Mouse (Mus musculus) left cerebral cortex, postnatal 25 days (tissue): ENCODE results near the gene Tsc22d4. TPM values are rescaled to one million over a fixed set of nuclear protein-coding genes. Genes with fewer than 3 reads are reported as not detected.
A peak's percentile ranks its signal among the peaks of the same experiment; 100 is the strongest.
"Not testable (repeated sequence)": the region's sequence is repeated elsewhere in the genome, so short reads cannot be mapped to it uniquely, and the experiment has no call there.

Source experiments
- DNase-seq, 2 experiments: peaks; one replicate each; pipeline ENCODE4 v3.0.0; 2022; ENCODE audit warnings: low spot score in 2 of 2, mixed read lengths in 1 of 2
- intact Hi-C: fragments of 180-260 bp; cut with DNase I; formaldehyde crosslinking; loops from one replicate; pipeline ENCODE4 v1.15.1; 2025
- total RNA-seq, 2 experiments: library from RNA; stranded (reverse); gene quantifications; 2 replicates each; pipeline ENCODE4 v1.2.3; 2021

The Tsc22d4 gene
- total RNA-seq: 100 to 1,000 TPM; 173 to 195 TPM

DNA sequence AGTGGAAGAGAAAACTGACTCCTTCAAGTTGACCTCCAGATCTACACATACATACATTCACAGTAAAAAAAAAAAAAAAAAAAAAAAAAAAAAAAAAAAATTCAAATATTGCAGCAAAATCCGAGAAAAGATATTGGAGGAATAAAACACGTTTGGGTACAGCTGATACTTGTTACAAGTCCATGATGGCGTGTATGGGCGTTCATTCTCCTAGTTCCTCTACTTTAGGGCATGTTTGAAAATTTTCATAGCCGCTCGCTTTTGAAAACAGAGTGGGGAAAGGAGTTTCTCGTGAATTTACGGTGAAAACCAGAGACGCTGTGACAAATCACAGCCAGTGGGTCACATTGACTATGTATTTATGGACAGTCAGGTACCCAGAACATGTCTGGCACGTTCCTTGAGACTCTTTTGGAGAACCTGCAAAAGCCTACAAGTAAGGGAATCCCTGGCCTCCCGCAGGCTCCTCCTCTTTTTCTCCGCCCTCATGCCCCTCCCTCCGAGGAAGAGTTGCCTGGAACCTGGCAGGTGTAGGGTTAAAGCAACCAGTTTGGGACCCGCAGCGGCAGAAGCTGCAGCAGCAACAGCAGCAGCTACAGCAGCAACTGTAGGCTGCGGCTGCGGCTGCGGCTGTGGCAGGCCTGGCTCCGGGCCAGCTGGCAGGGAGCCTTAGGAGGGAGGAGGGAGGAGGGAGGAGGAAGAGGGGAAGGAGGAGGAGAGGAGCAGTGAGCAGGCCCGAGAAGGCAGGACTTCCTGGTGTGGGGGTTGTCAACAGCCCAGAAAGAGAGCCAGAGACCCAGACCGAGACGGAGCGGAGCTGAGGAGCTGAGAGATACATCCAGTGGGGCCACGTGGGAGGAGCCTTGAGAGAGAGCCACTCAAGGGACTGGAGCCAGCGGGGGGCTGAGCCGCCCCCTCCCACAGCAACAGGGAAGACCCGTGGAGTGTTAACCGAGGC lies at the start of gene Tsc22d4:
TSS of gene Tsc22d4 (plus strand) at position 517 of the 958 bp plus-strand sequence.
- intact Hi-C loops: no loop called here
- DNase-seq: peak; percentile 87 to 93

DNA sequence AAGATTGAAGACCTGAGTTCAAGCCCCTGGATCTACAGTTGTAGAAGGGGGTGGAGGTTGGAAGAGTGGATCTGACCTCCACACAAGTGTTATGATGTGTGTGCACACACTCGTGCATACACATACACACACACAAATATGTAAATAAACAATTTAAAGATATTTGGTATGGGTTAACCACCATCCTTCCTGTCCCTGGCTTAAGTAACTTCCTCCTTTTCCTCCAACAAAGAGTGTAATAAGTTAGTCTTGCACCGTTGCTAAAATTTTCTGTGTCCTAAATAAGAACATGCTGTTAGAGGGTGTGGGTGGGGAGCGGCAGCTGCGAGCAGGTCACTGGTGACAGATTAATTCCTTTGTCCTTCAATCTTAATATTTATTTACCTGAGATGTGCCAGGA lies 49.6 kb upstream of the Tsc22d4 start:
- intact Hi-C loops: no loop called here
- no peak for DNase-seq

DNA sequence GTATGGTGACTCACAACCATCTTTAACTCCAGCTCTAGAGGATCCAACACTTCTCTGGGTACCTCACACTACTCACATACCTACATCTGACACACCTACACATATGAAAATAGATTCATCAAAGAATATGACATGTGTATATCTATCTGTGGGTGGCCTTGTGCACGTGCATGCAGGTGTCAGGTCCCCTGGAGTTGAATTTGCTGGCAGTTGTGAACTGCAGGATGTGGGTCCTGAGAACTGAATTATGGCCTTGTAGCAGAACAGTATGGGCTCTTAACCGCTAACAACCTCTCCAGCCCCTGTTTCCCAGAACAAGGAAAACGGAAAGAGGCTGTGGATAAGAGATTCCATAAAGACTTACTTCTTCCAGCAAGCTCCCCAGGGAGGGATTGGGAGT lies 46.5 kb upstream of the Tsc22d4 start:
- DNase-seq: no peak
- intact Hi-C loops: no loop called here

DNA sequence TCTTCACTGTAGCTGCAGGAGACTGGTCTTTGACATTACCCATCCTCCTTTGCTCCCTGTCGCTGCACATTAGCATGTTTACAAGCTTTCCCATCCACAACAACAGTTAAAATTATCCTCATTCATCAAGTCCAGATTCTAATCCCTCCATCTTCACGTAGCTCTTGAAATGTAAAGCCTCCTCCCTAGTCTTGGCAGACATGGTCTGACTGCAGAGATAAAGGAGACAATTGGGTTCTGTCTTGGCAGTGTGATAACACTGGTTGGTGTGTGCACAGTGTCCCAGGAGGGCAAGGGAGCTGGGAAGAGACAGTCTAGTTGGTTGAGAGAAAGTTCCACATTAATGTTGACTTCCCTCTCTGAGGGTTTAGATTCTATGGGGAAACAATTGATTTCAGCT lies 45.7 kb upstream of the Tsc22d4 start:
- intact Hi-C loops: no loop called here
- no peak for DNase-seq

DNA sequence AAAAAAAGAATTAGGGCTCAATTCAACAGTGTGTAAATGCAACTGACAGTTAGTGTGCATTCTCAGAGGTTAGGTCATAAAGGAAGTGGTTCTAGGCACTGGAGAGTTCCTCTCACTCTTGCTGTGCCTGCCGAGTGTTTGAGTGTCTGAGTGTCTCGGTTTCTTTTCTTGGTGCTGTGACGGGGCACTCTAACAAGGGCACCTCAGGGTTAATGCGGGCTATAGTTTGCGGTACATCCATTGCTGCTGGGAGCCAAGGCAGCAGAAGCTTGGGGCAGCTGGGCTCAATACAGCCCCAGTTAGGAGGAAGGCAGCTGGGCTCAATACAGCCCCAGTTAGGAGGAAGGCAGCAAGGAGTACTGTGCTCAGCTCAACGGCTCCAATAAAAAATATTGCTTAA lies 40.3 kb upstream of the Tsc22d4 start:
- DNase-seq: no peak

DNA sequence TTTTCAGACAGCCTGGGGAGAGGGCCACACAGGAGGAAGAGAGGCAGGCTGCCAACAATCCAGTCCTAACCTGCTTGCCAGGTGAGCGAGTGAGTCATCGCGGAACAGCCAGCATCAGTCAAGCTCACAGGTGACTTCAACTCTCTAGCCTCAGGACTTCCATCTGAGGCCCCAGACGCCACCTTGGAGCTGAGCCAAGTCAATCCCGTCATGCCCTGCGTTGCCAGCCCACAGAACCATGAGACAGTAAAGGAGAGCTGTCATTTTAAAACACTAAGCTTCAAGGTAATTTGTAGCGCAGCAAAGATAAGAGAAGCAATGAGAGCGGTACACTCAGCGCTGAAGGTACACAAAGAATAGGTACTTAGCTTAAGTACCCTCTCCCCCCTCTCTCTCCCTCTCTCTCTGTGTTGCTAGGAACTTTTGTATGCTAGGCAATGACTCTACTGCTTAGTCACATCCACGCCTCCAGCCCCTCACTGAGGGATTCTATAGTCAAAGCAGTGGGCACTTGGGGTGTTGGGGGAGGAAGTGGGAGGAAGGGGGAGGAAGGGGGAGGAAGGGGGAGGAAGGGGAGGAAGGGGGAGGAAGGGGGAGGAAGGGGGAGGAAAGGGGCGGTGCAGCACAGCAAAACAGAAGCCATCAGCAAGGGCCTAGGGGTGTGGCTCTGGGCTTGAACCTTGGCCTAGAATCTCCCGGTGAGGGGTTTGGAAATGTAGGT lies 38.5 kb upstream of the Tsc22d4 start:
- DNase-seq: no peak
- intact Hi-C loops: no loop called here

More for the DNA sequence above, 40.3 kb upstream of the Tsc22d4 start:
- intact Hi-C loops: no loop called here

DNA sequence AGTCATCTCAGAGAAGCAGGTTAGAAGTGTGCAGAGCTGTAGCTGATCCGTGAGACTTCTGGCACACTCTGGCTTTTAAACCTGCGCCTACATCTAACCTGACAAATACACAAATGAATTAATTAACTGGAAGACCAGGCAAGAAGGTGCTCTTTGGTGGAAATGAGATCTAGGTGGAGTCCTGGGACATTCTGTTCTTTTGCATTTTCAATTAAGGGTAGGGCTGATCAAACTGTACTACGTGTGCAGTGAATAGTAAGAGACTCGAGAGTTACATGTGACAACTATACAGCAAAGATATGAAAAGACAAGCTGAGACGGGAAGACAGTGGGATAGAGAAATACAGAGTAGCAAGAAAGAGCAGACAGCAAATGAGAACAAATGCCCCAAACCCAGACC lies 32.1 kb upstream of the Tsc22d4 start:
- DNase-seq: no peak
- intact Hi-C loops: no loop called here

DNA sequence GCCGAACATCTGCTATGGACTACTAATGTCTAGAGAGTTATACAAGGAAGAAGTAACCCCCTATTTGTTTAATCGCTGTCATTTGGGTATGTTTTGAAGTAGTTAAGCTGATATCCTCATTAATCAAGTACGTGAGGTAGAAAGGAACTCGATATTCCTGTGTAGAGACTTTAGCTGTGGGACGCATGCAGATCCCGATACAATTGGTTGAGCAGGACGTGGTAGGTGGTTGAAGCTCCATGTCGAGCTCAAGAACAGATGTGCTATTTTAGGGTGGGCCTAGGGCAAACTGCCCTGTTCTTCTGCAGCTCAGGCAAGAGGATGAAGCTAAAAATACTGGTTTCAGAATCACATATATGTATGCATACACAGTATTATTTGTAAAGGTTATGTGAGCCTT lies 29.8 kb upstream of the Tsc22d4 start:
- intact Hi-C loops: no loop called here
- no peak for DNase-seq

DNA sequence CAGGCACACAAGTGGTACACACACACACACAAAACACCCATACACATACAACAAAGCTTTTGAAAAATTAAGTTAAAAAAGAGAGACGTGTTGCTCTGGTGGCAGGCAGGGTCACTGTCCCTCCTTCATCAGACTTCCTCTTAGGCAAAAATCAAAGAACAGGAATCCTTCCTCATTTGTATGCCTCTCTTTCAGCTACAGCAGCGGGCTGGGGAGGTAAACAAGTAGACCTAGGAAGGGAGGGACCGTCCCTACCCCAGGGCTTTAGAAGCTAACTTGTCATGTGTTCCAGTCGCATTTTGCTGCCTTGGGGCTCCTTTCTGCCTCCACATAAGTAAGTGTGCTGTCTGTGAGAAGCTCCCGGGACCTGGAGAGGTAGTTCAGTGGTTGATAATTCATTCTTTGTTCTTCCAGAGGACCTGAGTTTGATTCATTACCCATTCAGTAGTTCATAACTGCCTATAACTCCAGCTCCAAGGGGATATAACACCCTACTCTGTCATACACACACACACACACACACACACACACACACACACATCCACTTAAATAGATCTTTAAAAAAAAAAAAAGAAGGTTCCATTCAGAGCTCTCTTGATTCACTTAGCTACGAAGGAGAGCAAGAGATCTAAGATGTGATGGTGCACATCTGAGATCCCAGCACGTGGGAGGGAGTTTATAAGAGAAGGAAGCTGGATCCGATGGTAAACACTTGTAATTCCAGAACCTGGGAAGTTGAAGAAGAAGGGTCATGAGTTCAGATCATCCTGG lies 27.3 kb upstream of the Tsc22d4 start:
- intact Hi-C loops: no loop called here
- DNase-seq: no peak

DNA sequence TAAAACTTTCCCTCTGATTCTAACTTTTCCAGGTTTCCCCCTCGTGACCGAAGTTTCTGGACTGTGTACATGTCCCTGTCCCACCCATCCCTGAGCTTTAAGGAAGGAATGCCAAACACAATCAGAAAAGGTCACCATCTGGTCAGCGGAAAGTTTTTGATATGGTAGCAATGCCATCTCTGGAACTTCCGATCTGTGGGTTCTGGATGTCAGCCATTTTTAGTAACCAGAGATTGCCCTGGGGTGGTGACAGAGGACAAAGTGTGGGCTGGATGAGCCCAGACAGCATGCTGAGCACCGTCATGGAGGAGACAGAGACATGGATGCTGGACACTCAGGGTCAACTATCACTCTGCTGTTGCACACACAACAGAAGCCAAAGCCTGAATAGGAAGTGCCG lies 26.4 kb upstream of the Tsc22d4 start:
- intact Hi-C loops: no loop called here
- no peak for DNase-seq

DNA sequence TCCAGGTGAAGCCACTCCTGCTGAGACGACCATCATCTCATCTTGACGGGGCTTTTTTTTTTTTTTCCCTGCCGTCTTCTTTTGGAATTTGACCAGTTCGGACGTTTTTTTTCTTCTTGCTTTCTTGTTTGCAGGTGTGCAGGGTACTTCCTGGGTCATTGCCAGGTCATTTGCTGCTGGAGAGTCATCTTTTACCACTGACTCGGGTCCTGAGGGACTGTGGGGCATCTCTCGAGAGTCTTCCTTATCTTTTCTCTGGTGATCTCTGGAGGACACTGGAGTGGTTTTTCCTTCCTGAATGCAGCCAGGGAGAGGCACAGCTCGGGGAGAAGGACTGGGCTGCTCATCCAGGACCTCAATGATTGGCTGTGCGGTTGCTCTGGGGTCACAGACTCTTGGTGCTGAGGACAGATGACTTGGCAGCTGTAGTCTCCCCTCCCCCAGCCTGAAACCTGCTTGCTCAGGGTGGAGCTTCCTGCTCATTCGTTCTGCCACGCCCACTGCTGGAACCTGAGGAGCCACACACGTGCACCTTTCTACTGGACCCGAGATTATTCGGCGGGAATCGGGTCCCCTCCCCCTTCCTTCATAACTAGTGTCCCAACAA lies 24.9 kb upstream of the Tsc22d4 start:
- DNase-seq: not testable (repeated sequence)
- intact Hi-C loops: loop anchor here (5.0 kb wide), 1 partner anchor 33 kb away; no protein-coding TSS in a partner anchor

DNA sequence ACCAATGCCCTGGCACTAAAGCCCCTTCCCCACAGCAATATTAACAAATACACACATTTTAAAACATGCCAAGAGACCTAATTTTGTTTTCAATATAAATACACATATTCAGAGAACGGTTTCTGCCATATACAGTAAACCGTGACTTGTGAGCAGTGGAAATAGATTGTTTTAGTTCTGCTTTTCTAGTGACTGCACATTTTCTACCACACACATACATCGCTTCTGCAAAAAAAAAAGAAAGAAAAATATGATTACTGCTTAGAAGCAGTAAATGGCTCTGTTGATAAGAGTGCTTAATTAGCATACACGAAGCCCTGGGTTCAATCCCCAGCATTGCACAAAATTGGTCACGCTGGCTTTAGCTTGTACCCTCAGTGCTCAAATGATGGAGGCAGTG lies 21.7 kb upstream of the Tsc22d4 start:
- intact Hi-C loops: loop anchor here (5.0 kb wide), 1 partner anchor 37 kb away; no protein-coding TSS in a partner anchor
- no peak for DNase-seq

DNA sequence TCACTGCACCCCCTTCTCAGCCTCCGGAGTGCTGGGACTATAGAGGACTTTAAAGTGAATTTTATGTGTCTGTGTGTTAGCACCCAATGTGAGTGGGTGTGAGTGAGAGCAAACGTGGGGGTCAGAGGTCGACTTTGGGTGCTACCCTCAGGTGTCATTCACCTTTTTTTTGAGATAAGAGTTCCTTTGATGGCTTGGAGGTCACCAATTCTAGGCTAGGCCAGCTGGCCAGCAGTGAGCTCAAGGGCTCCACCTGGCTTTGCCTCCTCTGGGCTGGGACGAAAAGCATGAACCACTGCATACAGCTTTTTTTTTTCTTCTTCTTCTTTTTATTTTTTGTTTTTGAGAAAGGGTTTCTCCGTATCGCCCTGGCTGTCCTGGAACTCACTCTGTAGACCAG lies 18.8 kb upstream of the Tsc22d4 start:
- intact Hi-C loops: no loop called here
- no peak for DNase-seq

DNA sequence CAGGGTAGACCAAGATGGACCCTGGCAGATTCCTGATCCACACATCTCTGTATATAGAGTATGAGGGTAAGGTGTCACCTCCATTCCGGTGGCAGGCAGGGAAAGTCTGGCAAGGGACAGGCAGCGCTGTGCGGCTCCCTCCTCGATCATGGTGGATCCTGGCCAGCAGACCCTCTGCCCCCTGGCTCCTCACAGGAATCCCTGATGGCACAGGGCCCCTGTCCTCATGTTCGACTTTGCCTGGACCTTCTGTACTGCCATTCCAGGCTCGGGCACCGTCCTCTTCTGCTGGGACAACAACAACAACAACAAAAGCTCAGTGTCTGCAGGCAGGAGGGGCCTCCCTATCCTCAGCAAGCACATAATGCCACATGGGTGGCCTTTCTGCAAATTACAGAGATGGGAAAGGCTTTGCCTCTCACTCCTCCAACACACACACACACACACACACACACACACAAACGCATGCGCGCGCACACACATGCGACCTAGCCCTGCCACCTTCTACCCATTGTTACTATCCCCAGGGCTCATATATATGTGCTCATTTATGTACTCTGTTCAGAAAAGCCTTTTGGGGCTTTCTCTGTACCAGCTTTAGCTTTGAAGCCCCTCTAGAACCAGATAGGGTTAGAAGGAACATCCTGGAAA lies 11.8 kb upstream of the Tsc22d4 start:
- intact Hi-C loops: no loop called here

DNA sequence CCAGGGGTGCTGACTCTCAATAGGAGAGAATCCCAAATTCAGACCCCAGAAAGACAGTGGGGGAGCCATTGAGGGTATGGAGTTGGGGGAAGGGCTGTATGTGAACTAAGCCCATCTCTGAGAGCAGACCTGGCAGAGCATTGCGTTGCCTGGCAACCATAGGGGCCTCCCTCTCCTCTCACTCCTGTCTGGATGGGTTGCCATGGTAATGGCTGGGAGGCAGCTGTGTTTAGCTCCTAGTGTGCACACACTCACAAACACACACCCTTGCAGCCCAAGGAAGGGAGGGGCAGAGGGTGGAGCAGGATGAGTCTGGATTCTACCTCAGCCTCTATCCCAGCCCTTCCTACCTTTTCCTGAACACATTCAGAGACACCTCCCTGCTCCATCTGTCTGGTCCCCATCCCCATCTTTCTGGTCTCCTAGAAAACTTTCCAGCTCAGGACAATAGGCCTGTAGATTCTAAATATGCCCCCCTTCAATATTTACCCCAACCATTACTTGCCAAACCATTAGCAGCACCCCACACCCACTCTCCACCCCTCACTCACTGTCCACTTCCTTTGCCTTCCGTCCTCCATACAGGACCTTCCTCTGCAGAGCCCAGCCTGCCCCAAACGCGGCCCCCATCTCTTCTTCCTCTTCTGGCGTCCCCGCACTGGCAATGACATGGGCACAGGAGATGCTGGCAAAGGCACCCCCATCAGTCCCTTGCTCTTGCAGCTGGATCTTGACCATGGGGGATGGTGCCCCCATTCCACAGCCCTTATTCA lies 11.1 kb upstream of the Tsc22d4 start:
- intact Hi-C loops: no loop called here

More for the DNA sequence above, 11.8 kb upstream of the Tsc22d4 start:
- no peak for DNase-seq

DNA sequence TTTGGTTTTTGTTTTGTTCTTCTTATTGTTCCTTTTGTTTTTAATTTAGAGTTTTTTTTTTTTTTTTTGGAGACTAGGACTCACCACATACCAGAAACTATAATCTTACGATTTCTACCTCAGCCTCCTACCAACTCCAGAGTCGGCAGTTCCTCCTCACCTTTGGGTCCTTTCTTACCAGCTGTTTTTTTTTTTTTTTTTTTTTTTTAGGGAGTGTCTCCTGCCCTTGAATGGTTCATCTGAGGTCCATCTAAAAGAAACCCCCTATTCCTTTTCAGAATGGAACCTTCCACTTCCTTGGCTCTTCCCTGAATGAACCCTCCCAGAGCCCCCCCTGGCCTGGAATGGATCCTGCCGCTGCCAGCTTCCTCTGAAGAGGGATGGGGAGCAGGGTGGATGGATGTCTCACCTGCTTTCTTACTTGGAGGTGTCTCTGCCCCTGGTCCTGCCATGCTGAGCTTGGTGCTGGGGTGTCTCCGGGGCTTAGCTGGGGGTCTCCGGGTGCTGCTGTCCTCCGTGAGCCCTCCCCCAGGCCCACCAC lies 8.1 kb upstream of the Tsc22d4 start:
- DNase-seq: peak in 1 of 2 experiments; percentile 61
- intact Hi-C loops: no loop called here

More for the DNA sequence above, 11.1 kb upstream of the Tsc22d4 start:
- peak; percentile 91 to 98 for DNase-seq

DNA sequence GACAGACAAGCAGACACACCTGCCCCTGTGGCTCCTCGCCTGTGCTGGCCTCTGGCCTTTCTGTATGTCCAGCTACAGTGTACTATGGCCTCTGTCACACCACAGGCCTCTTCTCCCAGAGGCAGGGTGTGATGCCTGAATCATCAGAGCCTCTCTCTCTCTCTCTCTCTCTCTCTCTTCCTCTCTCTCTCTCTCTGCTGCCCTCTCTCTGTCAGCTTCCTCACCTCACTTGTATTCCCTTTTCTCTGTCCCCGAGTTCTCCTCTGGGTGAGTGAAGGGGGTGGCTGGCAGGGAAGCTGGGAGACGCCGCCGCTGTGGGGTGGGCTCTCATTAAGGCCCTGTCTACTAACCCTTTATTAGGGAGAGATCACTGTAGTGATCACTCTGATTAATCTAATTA lies 7.0 kb upstream of the Tsc22d4 start:
- intact Hi-C loops: no loop called here
- DNase-seq: peak in 1 of 2 experiments; percentile 55

DNA sequence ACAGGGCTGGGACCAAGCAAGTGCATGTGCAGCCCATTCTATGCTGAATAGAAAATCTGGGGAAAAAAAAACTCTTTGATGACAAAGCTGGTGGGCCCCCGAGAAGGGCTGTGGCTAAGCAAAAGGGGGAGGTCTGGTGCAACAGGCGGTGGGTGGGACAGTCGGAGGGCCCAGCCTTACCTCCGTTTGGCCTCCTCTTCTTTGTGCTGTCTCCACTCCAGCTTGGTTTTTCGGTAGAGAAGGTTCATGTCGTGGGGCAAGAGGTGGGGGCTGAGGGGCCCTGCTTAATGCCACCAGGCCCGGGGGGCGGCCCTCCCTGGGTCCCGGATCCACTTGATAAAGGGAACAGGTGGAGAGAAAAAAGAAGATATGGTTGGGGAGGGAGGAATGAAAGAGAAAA lies 6.1 kb upstream of the Tsc22d4 start:
- intact Hi-C loops: no loop called here

More for the DNA sequence above, 6.1 kb upstream of the Tsc22d4 start:
- DNase-seq: no peak
